Mouse (Mus musculus) embryo, embryonic 11.5 days (tissue): Measurements from ENCODE around the gene Afmid.

ENCODE experiments used
- DNase-seq: peaks from one replicate; pipeline ENCODE4 v3.0.0-alpha.2; 2012; ENCODE audit warnings: low read depth, low spot score

Afmid gene

GRCm38 (mm10) chr11:117879676-117880075 lies 54.0 kb downstream of the Afmid start:
- DNase-seq, result no peak

GRCm38 (mm10) chr11:117880336-117880976 lies 54.7 kb downstream of the Afmid start:
- no peak for DNase-seq

DNA sequence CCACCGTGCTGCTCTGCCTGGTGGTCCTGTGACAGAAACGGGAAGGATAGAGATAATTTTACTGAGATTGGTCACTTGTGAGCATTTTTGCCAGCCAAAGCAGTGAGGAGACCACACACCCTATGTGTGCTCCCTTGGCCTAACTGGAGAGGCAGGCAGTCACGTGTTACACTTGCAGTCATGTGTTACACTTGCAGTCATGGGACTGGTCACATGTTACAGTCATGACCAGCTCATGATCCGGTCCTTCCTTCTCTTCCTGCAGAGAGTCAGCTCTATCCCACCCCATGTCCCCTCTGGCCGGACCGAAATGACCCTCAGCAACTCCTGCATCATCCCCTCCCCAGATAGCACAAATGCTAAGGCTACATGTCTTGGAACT lies 55.2 kb downstream of the Afmid start:
- DNase-seq, result no peak

GRCm38 (mm10) chr11:117881787-117882186 lies 56.1 kb downstream of the Afmid start:
- DNase-seq, result no peak

GRCm38 (mm10) chr11:117882208-117882607 lies 56.5 kb downstream of the Afmid start:
- DNase-seq, result no peak

- no peak for DNase-seq
These were observed 60.3 kb downstream of the Afmid start for GRCm38 (mm10) chr11:117886000-117886399.

- no peak for DNase-seq
These were observed 62.6 kb downstream of the Afmid start for GRCm38 (mm10) chr11:117888168-117888852.

DNA sequence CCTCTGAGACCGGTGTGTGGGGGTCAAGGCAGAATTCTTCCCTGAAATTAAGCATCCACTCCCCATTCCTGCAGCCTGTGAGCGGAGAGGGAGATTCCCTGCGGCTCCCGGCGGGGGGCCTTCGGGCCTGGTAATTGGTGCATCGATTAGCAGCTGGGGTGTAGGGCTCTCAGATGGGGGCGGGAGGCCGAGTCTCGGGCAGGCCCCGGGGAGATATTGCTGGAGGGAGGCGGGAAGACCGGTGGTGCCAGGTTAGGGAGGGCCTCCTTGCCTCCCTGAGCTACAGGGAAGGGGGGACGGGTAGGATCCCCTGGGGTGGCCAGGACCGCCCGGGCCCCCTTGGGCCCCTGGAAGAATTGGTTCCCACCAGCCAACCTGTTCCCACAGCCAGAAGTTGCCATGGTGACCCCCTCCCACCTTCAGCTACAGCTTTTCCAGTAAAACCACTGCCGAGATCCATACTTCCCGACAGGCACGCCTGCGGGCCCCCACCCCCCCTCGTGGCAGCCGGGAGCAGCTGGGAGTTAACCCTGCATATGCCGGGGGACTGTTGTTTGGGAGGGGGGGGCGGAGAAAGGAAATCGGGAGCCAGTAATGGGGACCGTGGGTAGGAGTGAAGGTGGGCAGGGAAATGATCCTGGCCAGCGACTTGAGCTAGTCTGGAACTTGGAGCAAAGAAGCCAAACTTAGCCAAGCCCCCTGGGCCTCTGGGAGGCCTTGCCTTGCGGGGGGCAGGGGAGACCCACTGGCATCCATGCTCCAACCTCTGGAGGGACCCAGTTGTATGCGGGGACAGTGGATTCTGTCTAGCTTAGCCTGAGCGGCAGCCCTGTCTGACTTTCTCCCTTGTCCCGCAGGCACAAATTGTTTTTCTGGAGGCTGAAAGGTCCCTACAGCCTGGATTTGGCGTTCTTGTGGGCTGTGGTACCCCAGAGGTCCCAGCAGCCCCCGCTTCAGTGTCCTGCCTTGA lies 63.4 kb downstream of the Afmid start:
- no peak for DNase-seq
